Mouse (Mus musculus) urinary bladder, postnatal 4 days (tissue): Measurements from ENCODE around the gene Camk2d.

Experiments used
- DNase-seq, 2 experiments: peaks; one replicate each; pipeline ENCODE4 v3.0.0; 2021 to 2022; ENCODE audit warnings: low spot score in 2 of 2

Gene Camk2d

DNA sequence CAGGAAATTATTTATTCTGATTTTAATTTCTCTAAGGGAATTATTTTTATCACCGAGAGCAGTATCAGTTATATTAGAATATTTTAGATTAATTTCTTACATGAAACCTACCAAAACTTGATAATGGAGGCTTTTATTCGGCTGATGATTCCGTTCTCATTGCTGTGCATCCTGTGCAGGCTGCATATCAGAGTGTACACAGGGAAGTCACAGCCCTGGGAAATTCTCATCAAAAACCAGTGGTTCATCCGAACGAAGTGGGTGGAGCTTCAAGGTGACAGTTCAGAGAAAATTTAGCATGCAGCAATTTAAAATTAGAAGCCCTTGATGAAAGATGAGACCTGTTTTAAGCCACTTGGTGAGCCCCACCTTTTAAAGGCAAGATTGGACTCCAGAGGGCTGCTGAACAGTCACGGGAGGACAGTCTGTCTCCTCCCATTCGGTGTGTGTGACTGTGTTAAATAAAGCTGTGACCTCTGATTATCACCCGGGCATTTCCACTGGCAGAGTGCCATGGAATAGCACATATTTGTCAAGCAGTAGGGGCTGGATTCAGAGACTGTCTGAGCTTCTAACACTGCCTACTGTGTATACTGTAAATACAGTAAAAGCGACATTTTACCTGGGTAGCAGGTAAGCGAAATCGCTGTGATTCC lies 150.2 kb downstream of the Camk2d start:
- DNase-seq, result no peak

DNA sequence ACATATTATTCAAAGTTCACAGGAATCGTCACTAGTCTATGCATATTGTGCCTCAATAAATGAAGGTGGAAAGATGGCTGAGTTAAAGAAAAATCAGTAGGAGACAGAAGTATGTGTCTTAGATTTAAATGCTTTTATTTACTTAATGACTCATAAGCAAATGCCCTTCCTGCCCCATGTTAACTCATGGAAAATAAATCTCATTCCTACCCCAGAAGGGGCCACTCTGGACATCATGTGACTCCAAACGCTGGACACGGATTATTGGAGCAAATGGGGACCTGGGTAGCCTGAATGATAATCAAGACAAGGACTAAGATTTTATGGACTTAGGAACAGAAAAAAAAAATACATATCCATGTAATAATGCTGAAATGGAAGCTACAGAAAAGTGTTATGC lies 151.5 kb downstream of the Camk2d start:
- DNase-seq, result no peak

DNA sequence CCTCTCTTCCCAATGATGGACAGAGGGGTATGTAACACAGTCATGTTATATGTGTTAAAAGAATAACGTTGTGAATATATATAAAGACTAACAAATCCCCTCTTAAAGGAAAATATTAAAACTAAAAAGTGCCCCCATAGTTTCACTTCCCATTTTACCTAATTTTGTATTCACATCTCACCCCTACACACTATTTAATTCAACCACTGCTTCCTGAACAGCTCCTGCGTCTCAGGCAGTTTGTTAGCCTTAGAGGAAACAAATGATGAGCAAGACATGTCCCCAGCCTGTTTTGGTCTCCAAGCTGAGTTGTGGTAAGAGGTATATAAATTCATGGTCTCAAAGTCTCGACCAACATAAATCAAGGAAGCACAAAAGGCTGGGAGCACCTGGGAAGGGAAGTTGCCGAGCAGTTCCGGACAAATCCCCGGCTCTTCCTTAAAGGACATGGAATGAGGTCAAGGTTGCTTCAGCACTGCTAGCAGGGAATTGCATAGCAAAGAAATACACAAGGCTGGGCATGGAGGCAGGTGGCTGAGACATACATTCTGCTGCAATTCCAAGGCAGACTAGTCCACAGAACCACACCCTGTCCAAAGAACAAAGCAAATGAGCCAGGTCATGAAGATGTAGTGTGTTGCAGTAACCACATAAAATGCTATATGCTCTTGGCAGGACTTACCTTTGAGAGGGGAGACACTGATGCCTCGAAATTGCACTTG lies 155.4 kb downstream of the Camk2d start:
- no peak for DNase-seq

DNA sequence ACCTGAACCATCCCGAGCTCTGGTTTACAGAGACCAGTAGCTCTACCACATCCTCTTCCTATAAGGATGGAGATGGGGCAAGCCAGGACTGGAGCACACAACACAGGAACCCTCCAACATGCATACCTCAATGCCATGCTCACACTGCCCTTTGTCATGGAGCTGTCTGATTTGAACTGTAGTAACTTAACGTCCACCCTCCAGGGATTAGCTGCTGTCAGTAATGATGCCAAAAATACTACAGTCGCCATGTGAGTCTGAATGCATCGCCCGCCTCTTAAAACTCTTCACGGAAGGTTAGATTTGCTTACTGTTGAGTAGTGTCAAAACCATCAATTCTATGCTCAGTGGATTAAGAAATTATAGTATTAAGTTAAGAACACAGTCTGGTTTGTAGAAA lies 156.9 kb downstream of the Camk2d start:
- DNase-seq, result no peak

DNA sequence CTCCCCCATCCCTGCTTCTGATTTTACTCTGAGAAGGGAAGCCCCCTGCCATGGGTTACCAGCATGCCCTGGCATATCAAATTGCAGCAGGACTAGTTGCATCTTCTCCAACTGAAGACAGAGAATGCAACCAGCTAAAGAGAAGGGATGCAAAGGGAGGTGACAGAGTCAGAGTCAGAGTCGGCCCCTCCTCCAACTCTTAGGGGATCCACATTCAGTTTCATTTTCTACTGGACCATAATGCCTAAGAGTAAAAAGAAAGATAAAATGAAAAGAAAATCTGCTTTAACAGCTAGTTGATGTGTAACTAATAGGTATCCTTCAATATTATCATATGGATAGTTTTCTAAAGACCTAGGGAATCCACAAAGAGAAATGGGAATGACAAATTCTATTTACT lies 162.3 kb downstream of the Camk2d start:
- no peak for DNase-seq

DNA sequence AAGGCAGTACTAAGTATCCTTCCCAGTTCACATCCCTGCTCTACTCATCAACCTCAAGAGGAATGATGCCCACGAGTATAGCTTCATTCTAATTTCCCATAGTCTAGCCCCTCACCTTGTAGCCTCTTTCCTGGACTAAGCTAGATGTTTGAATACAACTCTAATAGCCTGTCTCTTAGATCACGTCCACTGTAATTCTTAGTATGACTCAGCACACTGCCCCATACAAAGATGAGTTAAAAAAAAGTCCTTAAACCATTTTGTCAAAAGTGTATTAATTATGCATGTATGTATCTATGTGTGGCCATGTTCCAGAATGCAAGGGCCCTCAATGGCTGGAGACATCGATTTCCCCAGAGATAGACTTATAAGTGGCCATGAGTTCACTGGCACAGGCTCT lies 164.5 kb downstream of the Camk2d start:
- no peak for DNase-seq

DNA sequence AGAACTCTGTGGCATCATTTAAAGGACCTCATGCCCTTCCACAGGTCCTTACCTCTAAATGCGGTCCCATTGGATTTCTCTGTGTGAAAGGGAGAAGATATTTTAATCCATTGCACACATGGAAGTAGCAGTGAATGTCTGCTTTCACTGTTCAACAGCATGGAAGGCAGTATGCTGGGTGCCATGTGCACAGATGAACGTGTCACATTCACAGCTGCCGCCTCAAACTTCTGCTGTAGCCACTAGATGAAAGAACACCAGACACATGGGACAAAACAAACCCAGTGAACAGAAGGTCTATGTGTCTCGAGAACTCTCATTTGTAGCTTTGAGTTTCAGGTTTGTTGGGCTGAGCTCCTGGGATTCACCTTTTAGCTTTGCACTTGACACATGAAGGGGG lies 168.6 kb downstream of the Camk2d start:
- DNase-seq, result no peak

DNA sequence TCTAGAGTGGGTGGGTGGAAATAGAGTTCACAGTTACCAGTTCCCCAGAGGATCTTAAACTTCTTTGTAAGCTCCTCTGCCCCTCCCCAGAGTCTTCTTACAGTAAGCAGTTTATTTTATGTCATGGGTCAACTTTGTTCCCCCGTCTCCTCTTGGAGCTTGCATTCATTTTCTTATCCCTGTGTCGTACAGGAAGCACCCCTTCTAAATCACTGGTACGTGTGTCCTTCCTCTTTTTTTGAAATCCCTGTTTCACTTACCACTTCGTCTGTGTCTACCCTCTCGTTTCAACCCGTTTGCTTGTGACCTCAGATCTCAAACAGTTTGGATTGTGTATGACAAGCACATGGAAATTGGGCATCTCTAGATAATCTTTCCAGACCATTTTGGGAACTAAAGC lies 174.0 kb downstream of the Camk2d start:
- no peak for DNase-seq

DNA sequence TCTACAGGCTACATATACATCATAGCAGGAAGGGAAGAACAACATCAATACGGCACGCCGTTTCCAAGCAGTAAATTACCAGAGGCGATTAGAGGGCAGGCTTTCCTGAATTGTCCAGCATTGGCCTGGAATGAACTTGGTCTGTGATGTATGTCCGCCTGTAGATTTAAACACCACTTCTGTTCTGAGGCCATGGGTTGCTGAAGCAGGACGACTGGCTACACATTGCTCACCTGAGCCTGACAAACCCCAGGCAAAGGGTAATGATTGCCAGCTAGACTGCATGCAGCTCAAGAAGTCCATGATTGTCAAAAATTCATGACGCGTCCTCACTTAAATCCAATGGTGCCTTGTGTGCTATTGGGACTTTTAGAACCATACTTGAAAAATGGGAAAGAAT lies 174.9 kb downstream of the Camk2d start:
- no peak for DNase-seq

DNA sequence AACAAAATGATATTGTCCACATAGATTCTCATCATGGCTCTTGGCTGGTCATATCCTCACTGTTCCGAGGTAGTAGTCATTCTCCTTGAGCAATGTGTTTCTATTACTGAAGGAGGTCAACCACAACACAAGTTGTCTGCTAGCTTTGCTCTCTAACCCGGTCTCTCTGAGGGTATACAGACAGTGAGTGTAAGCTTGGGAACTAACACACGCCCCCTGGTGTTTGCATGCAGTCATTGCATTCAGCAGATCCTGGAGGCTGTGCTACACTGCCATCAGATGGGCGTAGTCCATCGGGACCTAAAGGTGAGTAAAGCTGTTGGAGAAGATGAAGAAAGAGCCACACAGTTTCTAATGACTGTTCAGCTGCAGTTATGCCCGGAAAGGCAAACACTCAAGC lies 175.4 kb downstream of the Camk2d start:
- DNase-seq, result peak; percentile 51 to 70

DNA sequence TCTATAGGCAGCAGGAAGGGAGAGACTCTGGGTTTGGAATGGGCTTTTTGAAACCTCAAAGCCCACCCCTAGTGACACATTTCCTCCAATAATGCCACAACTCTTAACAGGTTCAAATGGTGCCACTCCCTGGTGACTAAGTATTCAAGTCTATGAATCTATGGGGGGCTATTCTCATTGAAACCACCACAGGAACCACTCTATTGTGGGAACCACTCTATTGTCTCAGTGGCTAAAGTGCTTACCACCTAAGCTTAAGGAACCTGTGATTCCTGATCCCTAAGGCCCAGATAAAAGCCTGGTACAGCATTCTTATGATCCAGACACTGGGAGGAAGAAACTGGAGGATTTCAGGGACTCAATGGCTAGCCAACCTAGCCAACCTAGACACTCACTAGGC lies 179.9 kb downstream of the Camk2d start:
- no peak for DNase-seq

DNA sequence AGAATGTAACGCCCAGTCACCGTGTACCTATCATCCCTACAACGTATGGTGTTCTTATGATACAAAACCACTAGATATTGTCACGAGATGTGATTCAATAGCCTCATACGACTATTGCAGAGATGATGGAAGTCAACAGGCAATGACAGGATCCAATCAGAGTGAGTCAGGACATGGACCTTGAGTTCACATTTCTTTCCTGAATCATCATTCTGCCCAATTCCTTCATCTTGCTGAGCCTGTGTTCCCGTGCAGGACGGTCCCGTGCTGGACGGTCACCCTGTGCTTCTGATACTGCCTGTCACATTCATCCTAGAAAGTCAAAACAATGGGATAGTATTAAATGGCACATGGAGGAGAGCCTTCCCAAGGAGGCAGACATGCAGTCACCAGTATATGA lies 181.0 kb downstream of the Camk2d start:
- DNase-seq, result no peak

DNA sequence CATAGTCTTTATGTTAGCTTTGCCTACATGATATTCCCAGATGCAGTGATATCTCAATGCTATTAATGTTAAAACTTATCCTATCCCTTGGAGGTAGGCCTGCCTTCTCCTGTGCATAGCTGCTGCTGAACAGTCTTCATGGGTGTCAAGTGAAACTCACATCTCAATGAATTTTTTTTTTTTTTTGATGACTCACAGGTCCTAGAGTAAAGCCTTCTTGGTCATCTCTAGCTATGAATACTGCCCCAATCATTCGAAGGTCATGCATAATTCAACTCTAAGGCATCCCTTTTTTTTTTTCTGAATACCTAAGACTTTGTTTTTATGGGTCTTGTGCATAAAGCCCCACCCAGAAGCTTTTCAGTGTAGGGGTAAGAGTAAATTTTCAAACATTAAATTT lies 181.8 kb downstream of the Camk2d start:
- DNase-seq, result no peak

DNA sequence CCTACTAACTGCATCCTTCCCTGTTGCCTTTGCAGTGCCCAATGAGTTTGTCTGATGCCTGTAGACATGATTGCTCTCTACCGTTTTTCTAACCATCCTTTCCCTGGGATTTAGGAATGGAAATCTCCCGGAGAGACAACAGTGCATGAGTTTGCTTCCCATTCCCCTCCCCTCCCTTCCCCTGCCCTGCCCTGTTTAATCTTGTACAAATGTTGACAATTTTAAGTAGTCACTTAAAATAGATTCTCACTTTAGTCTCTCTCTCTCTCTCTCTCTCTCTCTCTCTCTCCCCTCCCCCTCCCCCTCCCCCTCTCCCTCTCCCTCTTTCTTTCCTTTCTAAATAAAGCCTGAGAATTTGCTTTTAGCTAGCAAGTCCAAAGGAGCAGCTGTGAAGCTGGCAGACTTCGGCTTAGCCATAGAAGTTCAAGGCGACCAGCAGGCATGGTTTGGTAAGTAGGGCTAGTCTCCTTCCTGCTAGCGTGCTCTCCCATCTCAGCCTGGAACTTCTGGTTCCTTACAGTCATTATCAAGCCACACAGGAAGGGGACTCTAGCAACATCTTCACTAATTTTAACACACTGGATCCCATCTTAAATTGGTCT lies 184.0 kb downstream of the Camk2d start:
- no peak for DNase-seq

DNA sequence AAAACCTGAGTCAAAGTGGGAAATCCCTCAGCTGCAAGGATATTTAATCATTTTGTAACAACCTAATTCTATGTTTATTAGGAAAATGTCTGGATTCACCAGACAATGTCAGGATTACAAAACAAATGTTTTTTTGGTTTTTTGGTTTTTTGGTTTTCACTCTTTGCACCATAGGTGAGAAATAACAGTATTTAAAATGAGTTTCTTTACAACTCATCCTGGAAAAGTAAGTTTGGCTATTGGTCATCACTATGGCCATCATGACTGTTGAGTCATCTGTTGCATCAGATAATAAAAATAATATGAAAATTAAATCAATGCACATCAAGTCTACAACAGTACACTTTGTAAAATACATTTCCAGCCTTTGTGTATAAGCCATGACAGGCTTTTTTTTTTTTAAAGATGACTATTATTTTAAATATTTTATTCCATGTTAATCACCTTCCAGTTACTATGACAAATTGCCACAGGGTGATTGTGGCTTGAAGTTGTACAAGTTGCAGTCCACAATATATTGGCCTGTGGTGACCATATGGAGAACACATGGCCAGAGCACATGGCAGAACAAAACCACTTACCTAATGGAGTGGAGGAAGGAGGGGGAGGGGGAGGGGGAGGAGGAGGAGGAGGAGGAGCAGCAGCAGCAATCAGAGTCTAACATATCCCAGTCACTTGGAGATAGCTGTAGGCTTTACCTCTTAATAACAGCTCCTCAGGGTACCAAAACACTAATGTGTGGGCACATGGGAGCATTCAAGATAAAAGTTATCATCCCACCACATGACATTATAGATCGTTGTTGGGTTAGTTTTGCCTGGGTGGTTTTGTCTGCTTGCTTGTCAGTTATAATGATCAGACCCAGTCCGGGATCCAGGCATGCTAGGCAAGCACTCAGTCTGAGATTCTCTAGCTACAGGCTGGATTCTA lies 197.2 kb downstream of the Camk2d start:
- DNase-seq, result no peak

DNA sequence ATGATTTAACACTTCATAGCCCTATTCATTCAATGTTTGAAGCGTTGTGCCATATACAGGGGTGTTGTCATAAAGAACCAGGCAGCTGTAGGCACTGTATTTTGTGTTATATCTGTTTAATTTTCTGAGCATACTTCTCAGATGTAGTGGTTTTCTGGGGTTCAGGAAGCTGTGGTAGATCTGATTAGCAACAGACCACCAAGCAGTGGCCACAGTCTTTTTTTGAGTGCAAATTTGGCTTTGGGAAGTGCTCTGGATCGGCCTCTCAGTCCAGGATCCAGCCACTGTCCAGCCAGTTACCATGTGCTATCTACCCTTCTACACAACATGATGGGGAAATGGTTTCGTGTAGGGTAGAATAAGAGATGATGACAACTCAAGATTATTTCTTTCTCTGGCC lies 199.8 kb downstream of the Camk2d start:
- no peak for DNase-seq

DNA sequence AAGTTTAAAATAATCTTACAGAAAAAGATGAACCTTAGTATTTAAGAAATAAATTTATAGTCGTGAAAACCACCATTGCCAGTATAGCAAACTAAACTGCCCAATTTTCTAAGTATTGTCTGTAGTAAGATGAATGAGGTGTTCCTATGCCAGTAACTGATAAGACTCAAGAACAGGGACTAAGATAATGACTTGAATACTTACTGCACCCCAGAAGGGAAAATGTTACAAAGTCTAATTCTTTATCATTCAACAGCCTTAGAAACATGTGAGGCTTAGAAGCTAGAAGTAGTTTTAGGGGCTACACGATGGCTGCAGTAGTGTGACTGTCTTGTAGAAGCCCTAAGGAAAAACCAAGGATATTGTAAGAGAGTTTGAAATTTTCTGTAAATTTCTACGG lies 200.9 kb downstream of the Camk2d start:
- DNase-seq, result no peak

DNA sequence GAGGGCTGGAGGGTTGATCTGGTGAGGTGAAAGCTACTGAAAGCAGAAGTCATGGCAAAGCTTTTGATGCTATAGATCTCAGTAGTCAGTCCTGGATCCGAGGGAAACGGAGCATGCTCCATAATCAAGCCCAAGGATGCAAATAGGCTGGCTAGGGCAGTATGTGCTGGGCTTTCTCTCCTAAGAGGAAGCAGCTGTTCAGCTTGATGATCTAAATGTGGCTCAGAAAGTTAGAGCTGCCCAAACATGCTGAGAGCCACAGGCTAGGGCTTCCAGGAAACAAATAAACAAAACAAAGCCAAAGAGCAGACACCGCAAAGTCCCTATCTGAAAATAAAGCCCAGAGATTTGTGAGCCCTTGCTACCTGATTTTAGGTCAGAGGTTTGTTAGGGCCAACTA lies 201.7 kb downstream of the Camk2d start:
- no peak for DNase-seq

DNA sequence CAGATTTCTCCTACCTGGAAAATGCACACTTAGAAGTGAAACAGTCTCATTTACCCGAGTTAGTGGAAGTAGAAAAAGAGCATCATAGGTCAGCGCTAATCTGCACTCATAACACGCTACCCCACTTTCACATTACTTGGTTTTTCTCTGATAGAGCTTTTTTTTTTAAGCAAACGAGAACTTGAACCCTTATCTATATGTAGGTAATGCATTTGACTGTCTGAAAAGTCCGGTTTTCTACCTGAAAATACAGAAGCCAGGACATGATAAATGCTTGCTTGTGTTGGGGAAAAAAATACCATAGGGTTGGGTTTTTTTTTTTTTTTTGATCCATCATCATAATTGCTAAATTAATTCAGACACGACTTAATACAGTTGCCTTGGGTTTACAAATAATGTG lies 206.9 kb downstream of the Camk2d start:
- DNase-seq, result no peak

DNA sequence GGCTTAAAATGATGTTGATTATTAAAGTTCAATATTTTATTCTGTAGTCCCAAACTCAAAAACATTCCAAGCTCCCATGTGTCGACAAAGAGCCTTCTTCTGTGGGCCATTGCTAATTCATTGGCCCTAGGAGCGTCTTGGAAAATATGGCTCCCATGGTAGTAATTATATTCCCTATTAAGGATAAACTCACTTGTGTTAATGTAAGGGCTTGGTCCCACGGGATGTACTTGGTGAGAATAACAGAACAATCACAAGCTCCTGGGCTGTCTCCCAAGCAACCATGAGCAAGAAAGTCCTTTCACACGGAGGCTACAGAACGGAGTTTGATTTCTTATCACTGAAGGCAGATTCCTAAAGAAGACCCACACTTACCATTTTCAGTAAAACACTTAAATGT lies 208.9 kb downstream of the Camk2d start:
- DNase-seq, result no peak

DNA sequence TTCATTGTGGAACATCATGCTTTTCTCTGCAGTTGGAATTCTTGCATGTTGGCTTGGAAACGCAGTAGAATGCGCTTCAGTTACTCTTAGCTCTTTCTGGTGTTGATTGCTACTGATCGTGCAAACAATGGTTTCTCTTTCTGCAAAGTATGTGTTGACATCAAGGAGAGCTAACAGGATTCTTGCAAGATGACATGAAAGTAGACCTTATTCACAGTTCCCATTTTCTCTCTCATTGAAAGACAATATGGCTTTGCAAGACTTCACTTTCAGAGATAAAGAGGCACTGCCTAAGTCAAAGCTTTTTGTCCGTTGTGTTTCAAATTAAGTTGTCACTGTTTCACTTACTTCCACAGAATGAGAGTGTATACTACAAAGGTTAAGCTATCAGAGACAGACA lies 210.0 kb downstream of the Camk2d start:
- DNase-seq, result no peak

DNA sequence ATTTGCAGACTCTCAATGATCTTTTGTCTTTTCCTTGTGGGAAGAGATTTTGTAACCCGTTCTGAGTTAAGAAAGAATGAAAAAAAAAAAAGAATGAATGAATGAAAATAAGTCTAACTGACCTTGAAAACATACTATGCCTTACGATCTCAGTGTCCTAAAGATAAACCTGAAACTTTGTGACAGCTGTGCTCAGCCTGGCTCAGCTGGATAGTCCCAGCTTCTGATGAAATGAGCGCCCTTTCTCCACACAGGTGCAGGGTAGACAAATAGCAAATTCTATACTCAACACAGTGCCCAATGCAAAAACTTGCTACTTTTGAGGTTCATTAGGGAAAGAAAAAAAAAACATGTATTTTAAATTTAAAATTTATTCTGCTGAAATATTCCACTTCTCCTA lies 213.8 kb downstream of the Camk2d start:
- no peak for DNase-seq
